Mouse (Mus musculus): ENCODE data around the gene Ppp1r35.
A peak's percentile ranks its signal among the peaks of the same experiment; 100 is the strongest.

DNA sequence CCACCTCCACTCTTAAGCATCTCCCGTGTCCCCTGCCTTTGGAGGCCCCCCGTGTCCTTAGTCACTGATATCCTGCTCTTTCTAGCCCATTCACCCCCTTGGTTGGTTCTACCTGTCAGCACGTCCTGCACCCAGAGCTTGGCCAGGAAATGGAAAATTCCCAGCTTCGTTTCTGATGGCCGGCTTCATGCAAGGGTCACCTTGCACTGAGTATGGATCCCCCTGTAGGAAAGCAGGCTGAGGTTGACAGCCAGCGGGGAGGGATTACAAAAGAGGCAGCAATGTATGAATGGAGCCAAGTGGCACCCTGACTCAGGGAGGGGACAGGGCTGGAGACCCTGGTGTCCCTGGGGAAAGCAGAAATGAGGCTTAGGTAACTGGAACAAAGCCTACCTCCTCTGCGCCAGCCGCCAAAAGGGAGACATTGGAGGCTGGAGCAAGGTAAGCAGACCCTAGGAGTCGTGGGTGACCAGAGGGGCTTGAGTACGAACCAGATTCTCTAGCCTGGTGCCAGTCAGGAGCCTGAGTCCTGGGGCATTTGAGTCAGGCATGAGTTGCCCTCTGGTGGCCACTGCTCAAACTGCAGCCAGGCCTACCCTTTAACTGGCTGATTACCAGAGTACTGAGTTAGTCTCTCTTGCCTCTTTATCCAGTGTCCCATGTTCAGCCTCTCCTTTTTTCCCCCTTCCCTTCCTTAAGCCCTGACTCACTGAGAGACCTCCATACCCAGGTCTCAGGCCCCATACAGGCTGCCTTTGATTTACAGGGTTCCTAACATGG is 21.6 kb upstream of the Ppp1r35 start:
- TF ChIP-seq CTCF (IDR thresholded peaks at IDR 0.05; ENCODE audit: low read depth, low read length) (peak; percentile 87), EP300 (IDR thresholded peaks at IDR 0.05; ENCODE audit: insufficient read depth, low read depth, low read length) (no peak), POLR2A (IDR thresholded peaks at IDR 0.05; ENCODE audit: insufficient read depth, low read length) (no peak)

Data from ES-Bruce4 (cell line).